Mouse (Mus musculus) CH12.LX (cell line): ENCODE results near the gene Eml6. TPM values are rescaled to one million over a fixed set of nuclear protein-coding genes. Genes with fewer than 3 reads are reported as not detected.

Experiments used
- DNase-seq: peaks from one replicate; pipeline ENCODE4 v3.0.0-alpha.2; 2013; ENCODE audit errors: extremely low read depth
- H3K27ac ChIP-seq: 2 replicates; pipeline ENCODE4 v1.5.1; 2012; ENCODE audit warnings: low read depth, mild to moderate bottlenecking, control low read depth, moderate library complexity; ENCODE audit not compliant: insufficient read depth
- H3K27me3 ChIP-seq: replicated peaks from 2 replicates; pipeline ENCODE3; 2012; ENCODE audit warnings: inconsistent platforms
- H3K36me3 ChIP-seq, 2 experiments: replicated peaks in 1 of 2; 2 replicates each; pipeline versions ENCODE3 to v1.6.1; 2012; ENCODE audit warnings: inconsistent platforms in 1 of 2, low read length in 1 of 2, mild to moderate bottlenecking in 1 of 2, mixed read lengths in 1 of 2, moderate library complexity in 1 of 2; ENCODE audit not compliant: control insufficient read depth in 1 of 2, insufficient read depth in 1 of 2
- H3K4me1 ChIP-seq, 2 experiments: 2 replicates each; pipeline ENCODE4 v1.6.1; 2012; ENCODE audit warnings: inconsistent platforms in 1 of 2, moderate library complexity in 1 of 2; ENCODE audit not compliant: insufficient read depth in 2 of 2, control insufficient read depth in 1 of 2
- H3K4me2 ChIP-seq: 2 replicates; pipeline ENCODE4 v1.6.1; 2012; ENCODE audit warnings: low read depth, mild to moderate bottlenecking, control low read depth; ENCODE audit not compliant: poor library complexity, insufficient read depth, severe bottlenecking
- H3K4me3 ChIP-seq, 3 experiments: fragments of 150-350 bp in 1 of 3; sonication (generic) in 1 of 3; replicated peaks in 1 of 3; 2 replicates each; pipeline versions ENCODE3 to v1.5.1; 2011 to 2012; ENCODE audit warnings: low read depth in 2 of 3, low read length in 2 of 3, mild to moderate bottlenecking in 2 of 3, moderate library complexity in 2 of 3, control low read depth in 1 of 3, improper control_type of control experiment in 1 of 3, inconsistent platforms in 1 of 3, mixed read lengths in 1 of 3; ENCODE audit not compliant: poor library complexity in 1 of 3
- H3K79me2 ChIP-seq: replicated peaks from 2 replicates; pipeline ENCODE4 v1.6.1; 2012; ENCODE audit warnings: mild to moderate bottlenecking, moderate library complexity; ENCODE audit not compliant: control insufficient read depth, poor library complexity, insufficient read depth, severe bottlenecking; ENCODE audit errors: extremely low read depth
- H3K9ac ChIP-seq: 2 replicates; pipeline ENCODE4 v1.6.1; 2012; ENCODE audit warnings: low read depth, mild to moderate bottlenecking, control low read depth, moderate library complexity; ENCODE audit not compliant: insufficient read depth
- H3K9me3 ChIP-seq: replicated peaks from 2 replicates; pipeline ENCODE3; 2012; ENCODE audit warnings: low read length, inconsistent platforms, mixed read lengths
- BHLHE40 ChIP-seq: IDR thresholded peaks from 2 replicates; pipeline ENCODE4 v1.6.1; 2011; ENCODE audit warnings: mild to moderate bottlenecking, low read depth, low read length, improper control_type of control experiment
- CHD1 ChIP-seq: IDR thresholded peaks from 2 replicates; pipeline ENCODE4 v1.6.1; 2012; ENCODE audit warnings: low read depth, low read length, improper control_type of control experiment, inconsistent platforms
- CHD2 ChIP-seq: IDR thresholded peaks from 2 replicates; pipeline ENCODE4 v1.6.1; 2011; ENCODE audit warnings: low read length, improper control_type of control experiment
- CTCF ChIP-seq, 2 experiments: IDR thresholded peaks in 1 of 2; conservative IDR thresholded peaks in 1 of 2; 2 replicates each; pipeline ENCODE4 v1.5.1; 2011 to 2012; ENCODE audit warnings: low read depth in 2 of 2, low read length in 2 of 2, improper control_type of control experiment in 1 of 2, inconsistent platforms in 1 of 2, mild to moderate bottlenecking in 1 of 2, moderate library complexity in 1 of 2
- E2F4 ChIP-seq: IDR thresholded peaks from 2 replicates; pipeline ENCODE4 v1.6.1; 2011; ENCODE audit warnings: low read depth, low read length, improper control_type of control experiment; ENCODE audit not compliant: insufficient replicate concordance
- ELF1 ChIP-seq: IDR thresholded peaks from 2 replicates; pipeline ENCODE4 v1.6.1; 2014; ENCODE audit warnings: low read depth, mild to moderate bottlenecking, inconsistent platforms, low read length, improper control_type of control experiment
- EP300 ChIP-seq: IDR thresholded peaks from 2 replicates; pipeline ENCODE4 v1.6.1; 2011; ENCODE audit warnings: low read length, improper control_type of control experiment
- ETS1 ChIP-seq: conservative IDR thresholded peaks from 2 replicates; pipeline ENCODE4 v1.6.1; 2012; ENCODE audit warnings: low read depth, mild to moderate bottlenecking, inconsistent platforms, low read length, improper control_type of control experiment, moderate library complexity
- GABPA ChIP-seq: IDR thresholded peaks from 2 replicates; pipeline ENCODE4 v1.6.1; 2012; ENCODE audit warnings: low read depth, low read length, improper control_type of control experiment, inconsistent platforms; ENCODE audit not compliant: insufficient replicate concordance
- HCFC1 ChIP-seq: IDR thresholded peaks from 2 replicates; pipeline ENCODE4 v1.6.1; 2012; ENCODE audit warnings: low read depth, mild to moderate bottlenecking, inconsistent platforms, low read length, improper control_type of control experiment
- IRF4 ChIP-seq: IDR thresholded peaks from 2 replicates; pipeline ENCODE4 v1.6.1; 2014; ENCODE audit warnings: low read depth, mild to moderate bottlenecking, inconsistent platforms, low read length, improper control_type of control experiment
- JUN ChIP-seq: IDR thresholded peaks from 2 replicates; pipeline ENCODE4 v1.6.1; 2011; ENCODE audit warnings: low read depth, mild to moderate bottlenecking, low read length, improper control_type of control experiment, moderate library complexity; ENCODE audit not compliant: insufficient read depth
- JUND ChIP-seq: conservative IDR thresholded peaks from 2 replicates; pipeline ENCODE4 v1.6.1; 2011; ENCODE audit warnings: low read depth, low read length, improper control_type of control experiment
- KAT2A ChIP-seq: IDR thresholded peaks from 2 replicates; pipeline ENCODE4 v1.6.1; 2012; ENCODE audit warnings: low read length, improper control_type of control experiment, inconsistent platforms; ENCODE audit not compliant: insufficient replicate concordance
- MAFK ChIP-seq: IDR thresholded peaks from 2 replicates; pipeline ENCODE4 v1.6.1; 2011; ENCODE audit warnings: low read length, improper control_type of control experiment; ENCODE audit not compliant: insufficient replicate concordance
- MAX ChIP-seq: IDR thresholded peaks from 2 replicates; pipeline ENCODE4 v1.6.1; 2011; ENCODE audit warnings: low read length, improper control_type of control experiment
- MAZ ChIP-seq: IDR thresholded peaks from 2 replicates; pipeline ENCODE4 v1.6.1; 2012; ENCODE audit warnings: low read depth, mild to moderate bottlenecking, inconsistent platforms, low read length, improper control_type of control experiment, moderate library complexity
- MEF2A ChIP-seq: IDR thresholded peaks from 2 replicates; pipeline ENCODE4 v1.6.1; 2014; ENCODE audit warnings: low read depth, mild to moderate bottlenecking, inconsistent platforms, low read length, improper control_type of control experiment, borderline replicate concordance
- MXI1 ChIP-seq: IDR thresholded peaks from 2 replicates; pipeline ENCODE4 v1.6.1; 2011; ENCODE audit warnings: mild to moderate bottlenecking, low read depth, low read length, improper control_type of control experiment
- MYC ChIP-seq: IDR thresholded peaks from 2 replicates; pipeline ENCODE4 v1.6.1; 2011; ENCODE audit warnings: low read depth, mild to moderate bottlenecking, improper control_type of control experiment, low read length
- NELFE ChIP-seq: IDR thresholded peaks from 2 replicates; pipeline ENCODE4 v1.6.1; 2011; ENCODE audit warnings: low read depth, low read length, improper control_type of control experiment
- NRF1 ChIP-seq: IDR thresholded peaks from 2 replicates; pipeline ENCODE4 v1.6.1; 2014; ENCODE audit warnings: low read depth, mild to moderate bottlenecking, inconsistent platforms, low read length, improper control_type of control experiment, moderate library complexity
- PAX5 ChIP-seq: IDR thresholded peaks from 2 replicates; pipeline ENCODE4 v1.6.1; 2012; ENCODE audit warnings: low read length, inconsistent platforms, mixed read lengths
- POLR2A ChIP-seq: IDR thresholded peaks from 2 replicates; pipeline ENCODE4 v1.6.1; 2011; ENCODE audit warnings: low read depth, mild to moderate bottlenecking, improper control_type of control experiment, low read length
- POLR2AphosphoS2 ChIP-seq: IDR thresholded peaks from 2 replicates; pipeline ENCODE4 v1.6.1; 2011; ENCODE audit warnings: low read depth, low read length, improper control_type of control experiment
- RAD21 ChIP-seq: IDR thresholded peaks from 2 replicates; pipeline ENCODE4 v1.6.1; 2011; ENCODE audit warnings: low read depth, mild to moderate bottlenecking, low read length, improper control_type of control experiment, moderate library complexity
- RCOR1 ChIP-seq: conservative IDR thresholded peaks from 2 replicates; pipeline ENCODE4 v1.6.1; 2012; ENCODE audit warnings: low read depth, mild to moderate bottlenecking, inconsistent platforms, low read length, improper control_type of control experiment
- SIN3A ChIP-seq: IDR thresholded peaks from 2 replicates; pipeline ENCODE4 v1.6.1; 2012; ENCODE audit warnings: low read length, improper control_type of control experiment, inconsistent platforms
- SMC3 ChIP-seq: IDR thresholded peaks from 2 replicates; pipeline ENCODE4 v1.6.1; 2011; ENCODE audit warnings: low read depth, low read length, improper control_type of control experiment
- TBP ChIP-seq: conservative IDR thresholded peaks from 2 replicates; pipeline ENCODE4 v1.6.1; 2011; ENCODE audit warnings: low read depth, low read length, improper control_type of control experiment
- TCF12 ChIP-seq: IDR thresholded peaks from 2 replicates; pipeline ENCODE4 v1.6.1; 2014; ENCODE audit warnings: low read depth, mild to moderate bottlenecking, inconsistent platforms, low read length, improper control_type of control experiment
- UBTF ChIP-seq: IDR thresholded peaks from 2 replicates; pipeline ENCODE4 v1.6.1; 2012; ENCODE audit warnings: low read depth, mild to moderate bottlenecking, inconsistent platforms, low read length, improper control_type of control experiment, moderate library complexity
- USF1 ChIP-seq: IDR thresholded peaks from 2 replicates; pipeline ENCODE4 v1.6.1; 2014; ENCODE audit warnings: low read depth, mild to moderate bottlenecking, inconsistent platforms, low read length, improper control_type of control experiment
- USF2 ChIP-seq: conservative IDR thresholded peaks from 2 replicates; pipeline ENCODE4 v1.6.1; 2011; ENCODE audit warnings: low read depth, low read length, improper control_type of control experiment
- ZC3H11A ChIP-seq: IDR thresholded peaks from 2 replicates; pipeline ENCODE4 v1.6.1; 2012; ENCODE audit warnings: low read depth, mild to moderate bottlenecking, inconsistent platforms, low read length, improper control_type of control experiment
- ZKSCAN1 ChIP-seq: IDR thresholded peaks from 2 replicates; pipeline ENCODE4 v1.6.1; 2012; ENCODE audit warnings: low read depth, inconsistent platforms, low read length, improper control_type of control experiment, borderline replicate concordance
- ZMIZ1 ChIP-seq: IDR thresholded peaks from 2 replicates; pipeline ENCODE4 v1.6.1; 2012; ENCODE audit warnings: low read depth, mild to moderate bottlenecking, inconsistent platforms, low read length, improper control_type of control experiment
- ZNF384 ChIP-seq: IDR thresholded peaks from 2 replicates; pipeline ENCODE4 v1.6.1; 2012; ENCODE audit warnings: low read depth, low read length, improper control_type of control experiment, inconsistent platforms
- dilution Hi-C: fragments of 300-500 bp; cut with MboI; formaldehyde crosslinking; loops from 2 replicates; pipeline ENCODE4 v1.14.3; 2020; ENCODE audit warnings: low sequenced_read_pairs; ENCODE audit not compliant: extremely low pct_unique_long_range_greater_than_20kb, extremely low pct_ligation_motif_present
- in situ Hi-C: fragments of 300-500 bp; cut with MboI; formaldehyde crosslinking; loops from 3 replicates; pipeline ENCODE4 v1.14.3; 2019; ENCODE audit warnings: low sequenced_read_pairs, low pct_ligation_motif_present, low pct_unique_long_range_greater_than_20kb, mixed read lengths
- polyA plus RNA-seq: library from polyadenylated mRNA; unstranded; fragments of >175 nt; gene quantifications from 2 replicates; pipeline ENCODE4 v1.2.1, GENCODE M21; 2012; ENCODE audit warnings: low read depth; ENCODE audit not compliant: insufficient read length
- total RNA-seq, 2 experiments: library from RNA; depleted of rRNA; stranded (reverse); fragments of 300-350 nt in 1 of 2; fragments of >200 nt in 1 of 2; gene quantifications; 2 replicates each; pipeline ENCODE4 v1.2.3; 2012 to 2014

The Eml6 gene
- total and polyA plus RNA-seq, 3 experiments: 3.1 to 3.7 (median 3.2) TPM

DNA sequence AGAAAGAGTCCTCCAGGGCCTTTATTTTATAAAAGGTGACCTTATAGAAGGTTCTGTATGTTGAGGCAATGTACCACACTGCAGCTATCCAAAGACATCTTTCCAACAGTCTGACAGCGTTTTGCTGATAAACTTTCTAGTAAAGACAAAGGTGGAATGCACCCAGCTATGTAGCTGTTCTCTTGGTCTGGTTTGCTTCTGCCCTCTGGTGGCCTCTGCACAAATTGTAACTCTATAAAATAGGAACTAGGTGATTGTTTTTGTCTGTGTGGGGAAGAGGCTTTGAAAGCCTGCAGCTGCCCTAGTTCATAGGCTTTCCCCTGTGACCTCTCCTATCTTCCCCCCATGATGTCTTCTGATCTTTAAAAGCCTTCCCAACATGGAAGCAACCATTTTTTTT, 140.7 kb downstream of the Eml6 start:
- Histone ChIP-seq H3K4me2 (no peak overlapping the region), H3K4me1 (peaks cover 4 to 25% of the 10 kb centered on the region in 2 experiments), H3K36me3 (no peaks in the 10 kb centered on the region), H3K27ac (no peak overlapping the region), H3K9me3 (no peaks in the 10 kb centered on the region), H3K27me3 (no peaks in the 10 kb centered on the region), H3K4me3 (no peak overlapping the region)
- dilution Hi-C loops (no loop called here), in situ Hi-C loops (loop anchor here (10.0 kb wide), 3 partner anchors 170 to 610 kb away; partner anchors contain the start of genes Clhc1 and Rps27a)
- peak; percentile 91 for DNase-seq
- TF ChIP-seq MXI1 (no peak), POLR2AphosphoS2 (no peak), POLR2A (no peak), KAT2A (no peak), SMC3 (peak; percentile 99), PAX5 (no peak), SIN3A (no peak), TBP (no peak), NRF1 (no peak), EP300 (no peak), JUN (no peak), E2F4 (no peak), RAD21 (no peak; the same call in none of the 2 replicates), TCF12 (no peak), USF2 (no peak), CHD2 (no peak), MAX (no peak), MAZ (0 out of 2 replicates have a peak, but pooled peaks have one; percentile 38), RCOR1 (no peak), ZKSCAN1 (no peak), MAFK (0 out of 2 replicates have a peak, but pooled peaks have one; percentile 17), IRF4 (no peak; the same call in 1 of the 2 replicates), MYC (no peak), ETS1 (no peak), CHD1 (no peak), BHLHE40 (no peak), NELFE (peak; percentile 26; the same call in 1 of the 2 replicates), CTCF (conservative IDR thresholded peaks at IDR 0.05 in 1 of 2, IDR thresholded peaks at IDR 0.05 in 1 of 2; ENCODE audit: low read depth in 2 of 2, low read length in 2 of 2) (peak; percentile 89 to 98), MEF2A (peak; percentile 37; the same call in 1 of the 2 replicates), ZNF384 (peak; percentile 22; the same call in 1 of the 2 replicates), ZMIZ1 (no peak), ZC3H11A (peak; percentile 97), GABPA (no peak), ELF1 (no peak), USF1 (no peak), UBTF (no peak), JUND (0 out of 2 replicates have a peak, but pooled peaks have one; percentile 32), HCFC1 (no peak)
- TF ChIP-seq, all 38 proteins: peak for 9
- Histone ChIP-seq H3K9ac (no peak overlapping the region), H3K79me2 (no peaks in the 10 kb centered on the region)
